Mouse (Mus musculus): Measurements from ENCODE around the gene Ahcyl2.

The Ahcyl2 gene

DNA sequence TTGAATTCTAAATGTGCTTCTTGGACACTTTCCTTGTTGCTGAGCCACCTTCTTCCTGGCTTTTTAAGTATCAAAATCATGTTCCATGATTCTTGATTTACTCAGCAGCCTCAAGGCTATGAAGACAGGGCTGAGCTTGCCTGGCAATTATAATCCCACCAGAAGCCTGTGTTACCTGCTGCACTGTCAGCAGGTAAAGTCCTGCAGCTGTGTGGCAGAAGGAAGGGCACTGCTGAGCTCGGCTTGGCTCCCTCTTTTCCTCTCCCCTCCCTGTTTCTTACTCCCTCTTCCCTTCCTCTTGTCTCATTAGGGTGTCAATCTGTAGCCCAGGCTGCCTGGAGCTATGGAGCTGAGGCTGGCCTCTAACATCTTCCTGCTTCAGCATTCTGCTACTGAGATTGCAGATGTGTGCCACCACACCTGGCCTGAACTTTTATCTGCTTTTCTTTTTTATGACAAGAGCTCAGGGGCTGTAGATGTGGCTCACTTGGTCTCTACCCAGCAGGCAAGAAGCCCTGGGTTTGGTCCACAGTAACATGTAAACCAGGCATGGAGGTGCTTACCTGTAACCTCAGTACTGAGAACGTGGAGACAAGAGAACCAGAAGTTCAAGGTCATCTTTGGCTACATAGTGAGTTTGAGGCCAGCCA is 3.0 kb downstream of the Ahcyl2 start:
- CTCF ChIA-PET, result no interaction called here

DNA sequence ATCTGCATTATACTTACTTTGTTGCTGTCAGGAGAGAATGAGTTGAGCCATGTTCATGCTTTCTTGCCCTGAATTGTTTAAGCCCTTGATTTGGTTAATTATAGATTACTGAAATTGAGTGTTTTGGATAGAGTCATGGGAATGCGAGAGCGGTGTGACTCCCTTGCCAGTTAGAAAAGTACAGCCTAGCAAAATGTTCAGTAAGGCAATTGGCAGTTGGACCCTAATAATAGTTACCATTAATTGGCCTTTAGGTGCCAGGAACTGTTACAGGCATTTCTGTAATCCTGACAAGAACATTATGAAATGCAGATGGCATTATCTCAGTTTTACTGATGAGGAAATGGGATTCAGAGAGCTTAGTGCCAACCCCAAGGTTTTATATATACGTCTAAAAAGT is 4.4 kb downstream of the Ahcyl2 start:
- CTCF ChIA-PET, result no interaction called here

DNA sequence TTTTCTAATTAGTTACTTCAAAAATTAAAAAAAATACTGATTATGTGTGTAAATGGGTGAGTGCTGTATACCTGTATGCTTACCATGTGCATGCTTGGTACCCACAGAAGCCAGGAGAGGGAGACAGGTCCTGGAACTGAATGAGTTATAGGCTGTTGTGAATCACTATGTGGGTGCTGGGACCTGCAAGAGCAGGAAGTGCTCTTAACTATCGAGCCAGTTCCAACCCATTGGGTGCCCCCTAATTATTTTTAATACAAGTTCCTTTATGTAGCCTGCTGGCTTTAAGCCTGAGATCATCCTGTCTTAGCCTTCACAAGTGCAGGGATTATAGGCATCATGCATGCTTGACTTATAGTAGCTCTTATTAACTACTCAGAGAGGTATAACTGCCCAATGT is 6.3 kb downstream of the Ahcyl2 start:
- CTCF ChIA-PET, result no interaction called here

DNA sequence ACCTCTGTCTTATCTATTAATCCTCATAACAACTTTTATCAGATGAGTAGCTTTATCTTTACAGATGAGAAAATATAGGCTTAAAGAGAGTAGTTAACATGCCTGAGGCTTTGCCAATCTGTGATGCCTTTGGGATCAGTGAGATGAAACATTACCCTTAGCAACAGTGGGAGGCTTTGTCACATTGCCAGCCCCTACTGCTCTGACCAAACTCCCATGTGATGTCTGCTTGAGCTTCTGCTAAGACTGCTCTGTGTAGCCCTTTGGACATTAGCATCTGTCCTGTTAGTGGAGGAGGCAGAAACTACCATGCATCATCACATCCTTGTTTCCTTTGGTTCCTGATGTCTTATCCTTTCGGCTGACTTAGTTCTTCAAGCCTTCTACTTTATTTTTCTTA is 7.8 kb downstream of the Ahcyl2 start:
- CTCF ChIA-PET, result no interaction called here

DNA sequence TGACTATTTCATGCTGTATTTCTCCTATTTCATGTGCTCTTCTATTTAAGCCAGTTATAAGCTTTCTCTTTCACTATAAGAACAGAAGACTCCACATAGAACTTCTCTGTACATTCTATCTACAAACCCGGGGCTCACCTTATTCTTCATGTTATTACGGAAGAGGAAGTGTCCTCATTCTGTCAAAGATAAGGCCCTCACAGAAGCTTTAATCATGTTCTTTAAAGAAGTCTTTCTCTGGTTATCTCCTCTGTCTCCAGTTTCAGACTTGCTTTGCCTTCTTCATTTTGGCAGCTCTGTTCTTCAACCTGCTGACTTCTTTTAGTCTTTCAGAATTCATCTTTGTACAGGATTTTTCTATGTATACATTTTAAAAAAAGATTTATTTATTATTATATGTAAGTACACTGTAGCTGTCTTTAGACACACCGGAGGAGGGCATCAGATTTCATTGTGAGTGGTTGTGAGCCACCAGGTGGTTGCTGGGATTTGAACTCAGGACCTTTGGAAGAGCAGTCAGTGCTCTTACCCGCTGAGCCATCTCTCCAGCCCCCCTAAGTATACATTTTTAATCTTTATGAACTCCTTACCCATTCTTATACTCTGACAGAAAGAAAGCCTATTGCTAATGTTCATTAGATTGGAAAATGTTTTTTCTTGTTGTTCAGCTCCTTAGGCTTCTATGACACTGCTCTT is 8.9 kb downstream of the Ahcyl2 start:
- CTCF ChIA-PET, result interaction anchor here (0.6 kb wide), 1 partner anchor 534 kb away, joined by 3 read pairs; no protein-coding TSS in a partner anchor

DNA sequence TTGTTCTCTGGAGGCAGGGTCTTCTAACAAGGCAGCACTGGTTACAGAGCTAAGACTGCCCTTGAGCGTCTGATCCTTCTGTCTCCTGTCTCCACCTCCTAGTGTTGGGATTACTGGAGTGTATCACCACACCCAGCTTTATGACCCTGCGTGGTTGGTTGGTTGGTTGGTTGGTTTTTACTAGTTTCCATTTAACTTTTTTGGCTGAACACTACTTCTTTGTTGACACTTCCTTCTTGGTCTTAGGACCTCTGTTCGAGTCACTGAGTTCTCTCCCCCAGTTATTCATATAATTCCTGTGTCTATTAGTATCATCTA is 9.4 kb downstream of the Ahcyl2 start:
- CTCF ChIA-PET, result interaction anchor here (0.6 kb wide), 1 partner anchor 533 kb away, joined by 3 read pairs; no protein-coding TSS in a partner anchor

DNA sequence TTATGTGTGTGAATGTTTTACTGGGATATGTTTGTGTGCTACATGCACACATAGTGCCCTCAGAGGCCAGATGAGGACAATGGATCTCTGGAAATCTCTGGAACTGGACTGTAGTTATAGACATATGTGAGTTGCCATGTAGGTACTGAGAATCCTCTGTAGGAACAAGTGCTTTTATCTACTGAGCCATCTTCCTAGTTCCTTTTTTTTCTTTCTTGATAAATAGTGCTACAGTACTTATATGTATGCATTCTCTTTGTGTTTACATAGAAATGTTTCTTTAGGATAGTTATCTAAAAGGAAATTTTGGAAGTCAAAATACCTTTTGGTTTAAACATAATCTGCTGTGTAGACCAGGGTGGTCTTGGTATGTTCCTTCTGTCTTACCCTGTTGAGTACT is 12.3 kb downstream of the Ahcyl2 start:
- CTCF ChIA-PET, result interaction anchor here (0.6 kb wide), 1 partner anchor 12 kb away, joined by 26 read pairs; no protein-coding TSS in a partner anchor

DNA sequence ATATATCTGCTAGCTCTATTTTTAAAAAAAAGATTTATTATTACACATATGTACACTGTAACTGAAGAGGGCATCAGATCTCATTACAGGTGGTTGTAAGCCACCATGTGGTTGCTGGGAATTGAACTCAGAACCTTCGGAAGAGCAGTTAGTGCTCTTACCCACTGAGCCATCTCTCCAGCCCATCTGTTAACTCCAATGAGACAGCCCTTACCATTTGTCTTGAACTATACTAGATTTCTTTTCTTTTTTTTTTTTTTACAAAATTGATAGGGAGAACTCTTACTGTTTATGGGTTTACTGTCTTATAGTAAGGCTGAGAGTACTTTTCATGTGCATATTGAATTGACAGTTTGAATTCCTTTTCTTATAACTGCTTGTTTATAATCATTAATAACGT is 12.8 kb downstream of the Ahcyl2 start:
- CTCF ChIA-PET, result interaction anchor here (0.6 kb wide), 1 partner anchor 12 kb away, joined by 26 read pairs; no protein-coding TSS in a partner anchor

DNA sequence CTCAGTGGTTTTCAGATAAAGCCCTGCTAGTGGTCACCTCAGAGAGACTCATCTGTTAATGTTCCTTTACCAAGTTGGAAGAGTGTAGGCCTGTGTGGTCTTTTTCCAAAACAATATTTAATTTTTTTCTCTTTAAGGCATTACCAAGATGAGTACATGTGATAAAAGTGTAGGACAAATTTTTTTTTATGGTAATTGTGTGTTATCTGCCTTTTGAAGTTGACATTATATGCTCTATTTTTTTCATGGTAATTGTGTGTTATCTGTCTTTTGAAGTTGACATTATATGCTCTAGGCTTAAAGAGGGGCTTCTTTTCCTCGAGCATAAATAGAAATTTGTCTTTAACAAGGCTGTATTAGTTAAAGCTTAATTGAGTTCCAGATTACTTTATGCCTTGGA is 14.4 kb downstream of the Ahcyl2 start:
- CTCF ChIA-PET, result no interaction called here

DNA sequence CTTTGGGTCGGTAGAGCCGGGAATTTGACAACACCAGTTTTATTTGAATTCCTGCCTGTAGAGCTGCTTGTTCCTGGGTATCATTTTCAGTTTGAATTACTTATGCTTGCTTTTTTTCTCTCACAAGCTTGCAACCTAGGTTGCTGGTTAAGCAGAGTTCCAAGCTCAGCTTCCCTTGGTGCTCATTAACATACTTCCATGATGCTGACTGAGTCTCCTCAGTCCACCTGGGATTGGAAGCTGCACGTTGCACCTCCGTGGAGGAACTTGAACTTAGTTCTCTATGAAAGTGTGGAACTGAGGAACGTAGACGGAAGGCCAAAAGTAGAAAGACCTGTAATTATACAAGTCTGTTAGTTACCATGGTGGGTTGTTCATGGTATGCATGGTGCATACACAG is 16.1 kb downstream of the Ahcyl2 start:
- CTCF ChIA-PET, result interaction anchor here (0.5 kb wide), 1 partner anchor 173 kb away, joined by 3 read pairs; no protein-coding TSS in a partner anchor

DNA sequence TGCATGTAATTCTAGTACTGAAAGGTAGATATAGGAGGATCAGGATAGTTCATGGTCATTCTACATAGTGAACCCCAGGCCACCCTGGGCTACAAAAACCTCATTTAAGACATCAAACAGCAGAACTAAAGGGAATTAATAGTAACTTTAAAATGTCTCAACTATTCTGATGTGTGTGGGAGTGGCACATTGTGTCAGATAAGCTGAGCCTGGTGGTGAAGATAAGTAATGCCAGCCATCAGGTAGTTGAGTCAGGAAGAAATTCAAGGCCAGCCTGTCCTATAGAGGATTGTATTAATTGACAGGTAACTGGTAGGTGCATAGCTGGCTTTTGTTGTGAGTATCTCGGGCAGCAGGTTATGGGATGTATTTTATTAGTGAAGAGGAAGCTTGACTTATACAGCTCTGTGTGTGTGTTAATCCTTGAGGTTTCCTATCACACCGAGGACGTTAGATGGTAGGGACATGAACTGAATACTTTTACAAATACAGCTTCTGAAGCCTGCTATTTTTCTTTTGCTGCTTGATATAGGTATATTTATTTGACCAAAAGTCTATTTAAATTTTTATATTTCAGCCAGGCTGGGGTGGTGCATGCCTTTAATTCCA is 16.7 kb downstream of the Ahcyl2 start:
- CTCF ChIA-PET, result interaction anchor here (0.5 to 0.7 kb wide), 2 partner anchors 113 to 174 kb away, joined by 3 to 5 read pairs; no protein-coding TSS in a partner anchor

DNA sequence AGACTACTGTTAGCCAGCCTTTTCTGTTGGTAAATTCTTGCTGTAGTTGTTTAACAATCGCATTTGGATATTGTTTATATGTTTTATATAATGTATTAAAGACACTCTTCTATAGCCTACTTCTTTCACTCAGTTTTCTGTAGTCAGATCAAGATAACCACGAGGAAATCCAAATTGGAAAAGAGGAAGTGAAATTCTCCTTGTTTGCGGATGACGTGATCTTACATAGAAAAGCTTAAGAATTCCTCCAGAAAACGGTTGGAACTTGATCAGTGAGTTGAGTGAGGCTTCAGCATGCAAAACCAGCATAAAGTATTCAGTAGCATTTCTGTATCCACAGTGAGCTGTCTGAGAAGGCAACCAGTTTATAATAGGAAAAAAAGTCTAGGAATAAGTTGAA is 17.9 kb downstream of the Ahcyl2 start:
- CTCF ChIA-PET, result no interaction called here

DNA sequence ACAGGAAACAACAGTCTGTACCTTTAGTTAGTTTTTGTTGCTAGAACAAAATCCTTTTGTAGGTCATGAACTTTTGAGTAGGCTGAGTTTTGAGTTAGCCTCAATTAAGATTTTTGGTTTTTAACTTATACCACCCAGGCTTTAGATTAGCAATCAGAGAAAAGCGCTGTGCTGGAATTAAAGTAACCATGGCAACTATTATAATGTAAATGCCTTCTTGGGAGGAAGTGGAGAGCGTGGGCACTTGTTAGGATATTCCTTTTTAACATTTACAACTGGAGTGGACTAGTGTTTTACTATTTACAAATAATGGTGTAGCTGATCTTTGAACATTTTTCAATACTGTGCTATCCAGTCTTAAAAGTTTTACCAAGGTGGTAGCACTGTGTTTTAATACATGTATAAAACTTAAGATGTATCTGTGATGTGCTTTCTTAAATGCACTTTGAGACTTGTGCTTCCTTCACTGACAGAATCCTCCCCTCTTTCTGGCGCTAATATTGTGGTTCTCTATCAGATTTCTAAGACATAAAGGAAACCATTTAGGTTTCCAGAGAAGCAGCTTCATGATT is 21.1 kb downstream of the Ahcyl2 start:
- CTCF ChIA-PET, result no interaction called here

DNA sequence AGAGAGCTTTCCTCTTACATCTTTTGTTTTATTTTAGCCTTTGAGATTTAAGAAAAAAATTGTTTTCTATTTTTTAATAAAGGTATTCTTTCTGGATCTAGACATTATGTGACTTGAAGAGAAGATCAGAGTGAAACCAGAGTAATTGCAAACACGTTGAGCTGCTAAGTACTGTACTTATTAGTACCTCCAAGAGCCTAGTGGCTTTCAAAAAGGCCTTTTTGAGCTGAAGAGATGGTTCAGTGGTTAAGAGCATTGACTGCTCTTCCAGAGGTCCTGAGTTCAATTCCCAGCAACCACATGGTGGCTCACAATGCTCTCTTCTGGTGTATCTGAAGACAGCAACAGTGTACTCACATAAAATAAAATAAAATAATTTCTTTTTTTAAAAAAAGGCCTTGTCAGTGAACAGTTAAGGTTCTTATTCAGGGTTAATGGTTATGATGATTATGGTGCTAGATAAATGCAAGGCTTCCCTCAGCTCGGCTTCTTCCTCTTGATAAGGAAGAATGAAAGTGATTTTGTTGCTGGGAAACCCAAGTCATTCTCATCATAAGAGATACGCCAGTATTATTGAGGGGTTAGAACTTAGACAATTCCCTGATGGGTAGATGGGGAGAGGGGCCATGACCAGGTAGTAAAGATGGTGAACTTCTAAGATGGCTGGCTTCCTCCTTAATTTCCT is 22.3 kb downstream of the Ahcyl2 start:
- CTCF ChIA-PET, result no interaction called here

DNA sequence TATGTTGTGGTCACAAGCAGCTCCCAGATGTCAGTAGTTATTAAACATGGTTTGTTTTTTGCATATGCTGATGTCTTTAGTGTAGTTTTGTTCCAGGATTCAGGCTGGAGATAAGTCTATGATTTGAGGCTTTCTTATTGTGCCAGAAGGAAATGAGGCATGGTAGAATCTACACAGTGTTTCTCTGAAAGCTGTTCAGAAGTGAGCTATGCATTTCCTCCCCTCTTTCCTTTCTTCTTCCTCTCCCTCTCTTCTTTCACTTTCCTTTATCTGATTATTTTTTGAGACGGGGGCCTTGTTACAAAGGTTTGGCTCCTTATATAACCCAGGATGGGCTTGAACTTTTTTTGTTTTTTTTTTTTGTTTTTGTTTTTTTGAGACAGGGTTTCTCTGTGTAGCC is 25.7 kb downstream of the Ahcyl2 start:
- CTCF ChIA-PET, result interaction anchor here (0.6 to 1.2 kb wide), 3 partner anchors 10 to 538 kb away, joined by 3 to 13 read pairs (median 9); no protein-coding TSS in a partner anchor

DNA sequence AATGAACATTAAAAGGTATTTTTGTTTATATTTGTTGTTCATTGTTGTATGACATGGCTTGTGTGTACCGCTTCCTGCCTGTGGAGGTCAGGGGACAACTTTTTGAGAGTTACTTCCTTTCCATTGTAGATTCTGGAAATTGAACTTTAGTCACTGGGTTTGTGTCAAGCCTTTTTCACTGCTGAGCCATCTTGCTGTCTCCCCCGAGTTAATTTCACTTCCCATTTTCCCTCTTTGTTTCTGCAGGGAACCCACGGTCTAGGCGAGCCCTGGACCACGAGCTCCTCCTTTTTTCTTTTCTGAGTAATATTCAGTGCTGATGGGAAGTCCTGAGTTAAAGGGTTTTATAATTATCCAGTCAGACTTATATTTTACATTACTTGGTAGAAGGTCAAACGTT is 26.8 kb downstream of the Ahcyl2 start:
- CTCF ChIA-PET, result no interaction called here

DNA sequence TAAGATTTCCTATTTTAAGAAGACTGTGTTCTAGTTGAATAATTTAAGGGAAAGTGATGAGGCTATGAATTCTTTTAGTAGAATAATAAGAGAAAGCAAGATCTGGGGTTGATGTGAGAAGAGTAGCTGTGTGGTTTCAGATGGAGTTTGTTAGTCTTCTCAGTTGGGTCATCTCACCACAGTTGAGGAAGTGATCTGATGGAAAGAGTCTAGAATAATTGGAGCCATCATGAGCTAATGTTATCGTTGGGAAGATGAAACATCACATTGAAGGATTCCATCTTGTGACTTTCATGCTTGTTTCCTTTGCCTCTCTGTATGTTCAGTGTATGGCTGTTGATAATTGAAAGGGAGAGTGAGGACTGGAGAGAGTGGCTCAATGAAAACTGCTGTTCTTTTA is 35.2 kb downstream of the Ahcyl2 start:
- CTCF ChIA-PET, result no interaction called here

DNA sequence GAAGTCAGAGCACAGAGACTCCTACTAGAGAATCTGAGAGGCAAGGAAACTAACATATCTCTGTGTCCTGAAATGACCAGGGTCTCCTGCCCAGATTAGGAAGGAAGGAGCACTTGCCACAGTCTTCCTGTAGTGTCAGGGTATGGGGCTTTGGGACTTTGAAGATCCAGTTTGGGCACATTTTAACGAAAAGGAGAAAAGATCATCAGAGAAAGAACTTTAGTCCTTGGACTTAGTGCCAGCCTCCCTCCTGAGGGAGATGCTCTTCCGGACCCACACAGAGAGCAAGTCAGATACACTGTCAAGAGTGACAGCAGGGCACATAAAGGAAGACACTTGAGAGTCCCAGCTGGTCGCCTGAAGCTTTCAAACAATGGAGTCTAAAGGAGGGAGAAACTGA is 36.2 kb downstream of the Ahcyl2 start:
- CTCF ChIA-PET, result interaction anchor here (0.6 to 1.0 kb wide), 2 partner anchors 10 to 107 kb away, joined by 3 read pairs; no protein-coding TSS in a partner anchor

DNA sequence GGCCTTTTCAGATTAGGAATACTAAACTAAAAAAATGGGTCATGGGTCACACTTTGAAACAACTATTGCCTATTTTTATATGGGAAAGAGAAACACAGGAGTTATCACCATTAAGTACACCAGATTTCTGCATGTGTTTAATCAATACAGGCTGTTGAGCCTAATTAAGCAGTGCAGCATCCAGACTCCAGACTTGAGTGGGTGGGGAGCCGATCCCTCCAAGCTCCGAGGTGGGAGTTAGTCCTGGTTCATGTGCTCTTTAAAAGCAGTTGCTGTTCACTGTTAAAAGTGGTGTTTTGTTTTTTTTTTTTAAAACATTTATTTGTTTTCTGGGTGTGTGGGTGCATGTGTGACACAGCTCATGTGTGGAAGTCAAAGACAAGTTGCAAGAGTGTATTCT is 37.6 kb downstream of the Ahcyl2 start:
- CTCF ChIA-PET, result no interaction called here

DNA sequence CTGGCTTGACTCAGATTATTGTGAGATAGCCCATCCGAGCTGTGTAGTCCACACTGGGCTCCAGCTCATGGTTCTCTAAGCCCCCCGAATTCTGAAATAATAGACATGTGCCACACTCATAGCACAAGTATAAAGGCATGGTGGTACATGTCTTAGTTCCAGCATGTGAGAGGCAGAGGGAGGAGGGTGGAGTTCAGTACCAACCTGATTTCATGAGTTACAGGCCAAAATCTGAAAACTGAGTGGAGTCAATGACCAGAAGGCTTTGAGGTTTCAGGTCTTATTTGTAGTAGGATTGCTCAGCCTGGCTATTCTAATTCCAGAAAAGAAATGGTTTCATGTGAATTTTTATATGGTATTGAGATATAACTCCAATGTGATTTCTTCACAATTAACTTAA is 44.3 kb downstream of the Ahcyl2 start:
- CTCF ChIA-PET, result no interaction called here

DNA sequence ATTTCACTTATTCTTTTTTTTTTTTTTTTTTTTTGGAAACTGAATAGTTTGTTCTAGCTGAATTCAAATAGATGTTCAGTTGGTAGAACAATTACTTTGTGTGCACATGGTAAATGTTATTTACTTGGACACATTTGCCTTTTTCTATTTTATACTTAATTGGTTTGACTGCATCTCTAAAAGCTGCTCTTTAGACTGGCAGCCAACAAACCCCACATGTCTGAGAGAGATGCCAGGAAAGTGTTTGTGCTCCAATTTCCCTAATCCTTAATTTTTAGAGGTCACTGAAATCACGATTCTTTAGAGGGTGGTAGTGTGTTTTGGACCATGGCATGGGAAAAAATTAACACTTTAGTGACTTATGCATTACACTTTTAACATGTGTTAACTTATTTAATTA is 44.8 kb downstream of the Ahcyl2 start:
- CTCF ChIA-PET, result no interaction called here

DNA sequence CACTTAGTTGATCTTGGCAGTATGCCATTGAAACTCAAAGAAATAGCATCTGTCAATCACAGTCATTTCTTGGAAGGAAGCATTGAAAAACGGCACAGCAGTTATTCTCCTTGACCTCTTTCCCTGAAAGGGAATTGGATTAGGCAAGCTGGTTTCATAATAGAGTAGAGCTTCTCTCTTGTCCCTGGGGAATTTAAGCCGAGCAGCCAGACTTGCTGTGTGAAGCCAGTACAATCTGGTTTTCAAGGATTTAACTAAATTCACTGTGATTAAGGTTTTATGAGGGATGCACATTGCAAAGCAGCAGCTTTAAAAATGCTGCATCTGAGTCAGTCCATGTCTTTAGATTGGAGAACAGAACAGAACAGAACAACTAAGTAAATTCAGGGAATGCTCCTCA is 46.8 kb downstream of the Ahcyl2 start:
- CTCF ChIA-PET, result no interaction called here

Measured in spleen, embryonic (tissue).